Mouse (Mus musculus): Measurements from ENCODE around the gene Abl1.

- TF ChIP-seq CTCF (IDR thresholded peaks at IDR 0.05; ENCODE audit: low read depth, low read length) (peak; percentile 21; the same call in 1 of the 2 replicates), POLR2A (IDR thresholded peaks at IDR 0.05; ENCODE audit: borderline replicate concordance, low read depth, low read length) (no peak)
Observed at GRCm38 (mm10) chr2:31698209-31698608, 10.0 kb downstream of the Abl1 start.
